Mouse (Mus musculus) thymus, adult 2 months (tissue): ENCODE results near the gene Hus1b. TPM values are rescaled to one million over a fixed set of nuclear protein-coding genes. Genes with fewer than 3 reads are reported as not detected.

Experiments used
- DNase-seq: peaks from one replicate; pipeline ENCODE4 v3.0.0; 2021
- H3K27ac ChIP-seq: fragments of 200-500 bp; 2 replicates; pipeline ENCODE4 v1.5.1; 2012; ENCODE audit warnings: low read length, control low read depth; ENCODE audit not compliant: control insufficient read depth, insufficient read depth
- H3K27me3 ChIP-seq: fragments of 200-500 bp; 2 replicates; pipeline ENCODE4 v1.6.1; 2012; ENCODE audit warnings: mild to moderate bottlenecking, low read length, moderate library complexity, mixed read lengths; ENCODE audit not compliant: control insufficient read depth, insufficient read depth
- H3K36me3 ChIP-seq: fragments of 200-500 bp; 2 replicates; pipeline ENCODE4 v1.6.1; 2012; ENCODE audit warnings: mild to moderate bottlenecking, low read length, moderate library complexity; ENCODE audit not compliant: control insufficient read depth, insufficient read depth
- H3K4me1 ChIP-seq: fragments of 200-500 bp; replicated peaks from 2 replicates; pipeline ENCODE4 v1.6.1; 2012; ENCODE audit warnings: low read length; ENCODE audit not compliant: control insufficient read depth, insufficient read depth
- H3K4me3 ChIP-seq: fragments of 200-500 bp; 2 replicates; pipeline ENCODE4 v1.5.1; 2012; ENCODE audit warnings: mild to moderate bottlenecking, low read length, control low read depth, moderate library complexity; ENCODE audit not compliant: control insufficient read depth, insufficient read depth
- CTCF ChIP-seq: fragments of 200-500 bp; IDR thresholded peaks from 2 replicates; pipeline ENCODE4 v1.5.1; 2012; ENCODE audit warnings: mild to moderate bottlenecking, control low read depth, low read length, moderate library complexity, borderline replicate concordance; ENCODE audit not compliant: control insufficient read depth, poor library complexity, insufficient read depth; ENCODE audit errors: extremely low read depth
- POLR2A ChIP-seq: fragments of 200-500 bp; IDR thresholded peaks from 2 replicates; pipeline ENCODE4 v1.6.1; 2012; ENCODE audit warnings: mild to moderate bottlenecking, low read length, control low read depth, moderate library complexity; ENCODE audit not compliant: control insufficient read depth, poor library complexity, insufficient read depth; ENCODE audit errors: extremely low read depth
- WGBS: fragments of 180-500 bp; shearing (Covaris S2); methylation state at CpG from one replicate; pipeline ENCODE4 v1.1.7; 2018; 5-methylcytosine and 5-hydroxymethylcytosine counted together
- polyA plus RNA-seq: library from polyadenylated mRNA; depleted of rRNA; stranded (reverse); fragments of >200 nt; gene quantifications from 2 replicates; pipeline ENCODE4 v1.2.3, GENCODE M21; 2012

Hus1b gene
- polyA plus RNA-seq, 1 experiment = 1.1 TPM

DNA sequence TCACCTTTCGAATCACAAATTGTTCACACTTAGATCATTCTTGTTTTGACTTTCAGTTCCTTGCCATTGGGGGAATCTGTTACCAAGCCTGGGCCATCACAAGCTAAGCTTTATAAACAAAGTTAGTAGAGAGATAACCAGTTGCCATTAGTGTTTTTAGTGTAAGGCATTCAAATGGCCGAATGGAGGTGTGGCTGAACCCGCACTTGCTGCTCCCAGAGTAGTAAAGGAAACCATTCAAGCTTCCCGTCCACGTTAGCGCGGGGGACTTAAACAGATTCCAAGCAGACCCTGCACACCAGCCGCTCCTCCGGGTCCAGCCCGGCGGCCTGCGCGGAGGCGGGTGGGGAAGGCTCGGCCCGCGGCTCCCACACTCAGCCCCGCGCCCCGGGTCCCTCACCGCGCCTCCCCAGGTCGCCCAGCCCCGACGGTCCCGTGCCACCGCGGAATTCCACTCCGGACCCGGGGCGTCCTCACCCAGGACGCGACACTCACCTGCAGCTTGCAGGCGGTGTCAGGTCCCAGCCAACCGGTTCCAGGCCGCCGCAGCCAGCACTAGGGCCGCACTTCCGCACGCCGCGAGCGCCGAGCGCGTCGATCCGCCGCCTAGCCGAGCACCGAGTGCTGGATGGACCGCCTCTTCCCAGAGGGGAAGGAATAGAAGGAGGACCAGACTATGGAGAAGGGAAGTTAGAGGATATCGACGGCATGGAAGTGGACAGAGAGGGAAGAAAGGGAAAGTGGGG lies 26.1 kb upstream of the Hus1b start, which contains the start of the genes Exoc2 and Gm5447:
Gene Exoc2, minus strand, starts transcription at position 593 of the 746 bp plus-strand sequence.
Gene Gm5447, plus strand, starts transcription at position 704 of the 746 bp plus-strand sequence.
- under 1% methylated on average over 54 of the region's 54 CpGs for WGBS
- H3K4me3 ChIP-seq = peak within 1 kb of the TSS; percentile 61
- H3K36me3 ChIP-seq = no peaks in the 10 kb centered on the region
- peaks cover 16% of the 10 kb centered on the region for H3K4me1 ChIP-seq
- peak within 1 kb of the TSS; percentile 61 for H3K27ac ChIP-seq
- peak; percentile 55; the same call in 1 of the 2 replicates for TF ChIP-seq CTCF
- peak; percentile 89 for TF ChIP-seq POLR2A
- peak; percentile 86 for DNase-seq
- no peaks in the 10 kb centered on the region for H3K27me3 ChIP-seq

DNA sequence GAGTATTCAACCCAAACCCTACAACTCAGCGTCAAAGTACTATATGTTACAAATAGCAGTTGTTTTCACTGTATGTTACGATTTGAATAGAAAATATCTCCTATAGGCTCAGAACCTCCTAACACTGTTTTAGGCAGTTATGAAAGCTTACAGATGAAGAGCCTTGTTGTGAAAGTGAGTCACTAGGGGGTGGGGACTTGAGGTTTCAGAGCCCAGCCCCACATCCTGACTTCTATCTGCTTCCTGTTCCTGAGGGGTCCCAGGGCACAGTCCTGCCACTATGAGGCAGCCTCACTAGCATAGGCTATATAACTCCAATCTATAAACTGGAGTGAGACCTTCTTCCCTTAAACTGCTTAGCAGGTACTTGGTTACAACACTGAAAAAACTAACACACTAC lies 24.5 kb upstream of the Hus1b start:
- Histone ChIP-seq H3K27me3 (no peaks in the 10 kb centered on the region), H3K4me1 (peaks cover 21% of the 10 kb centered on the region), H3K36me3 (no peaks in the 10 kb centered on the region), H3K4me3 (no peak overlapping the region), H3K27ac (no peak overlapping the region; the same call in 1 of the 2 replicates)
- 9% methylated on average over 2 of the region's 2 CpGs for WGBS
- TF ChIP-seq POLR2A (no peak), CTCF (no peak)
- DNase-seq = peak; percentile 74

DNA sequence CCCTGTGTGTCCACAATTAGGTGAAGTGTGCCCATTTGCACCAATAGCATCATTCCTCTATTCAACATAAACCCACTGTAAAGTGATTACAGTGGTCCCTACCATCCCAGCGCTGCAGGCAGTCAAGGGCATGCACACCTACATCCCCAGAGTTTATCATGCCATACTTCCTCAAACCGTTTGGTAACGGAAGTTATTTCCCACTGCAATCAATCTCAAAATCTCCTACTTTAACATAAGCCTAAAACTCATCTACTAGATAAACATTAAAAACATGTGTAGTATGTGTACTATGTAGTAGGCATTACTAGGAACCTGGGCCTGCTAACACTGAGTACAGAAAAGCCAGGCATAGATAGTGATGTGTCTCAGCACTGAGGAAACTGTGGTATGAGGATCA lies 23.5 kb upstream of the Hus1b start:
- H3K4me3 ChIP-seq = no peak overlapping the region
- H3K36me3 ChIP-seq = no peaks in the 10 kb centered on the region
- H3K27ac ChIP-seq = no peak overlapping the region
- WGBS = 39% methylated on average over 3 of the region's 3 CpGs
- TF ChIP-seq POLR2A = no peak
- no peak for TF ChIP-seq CTCF
- H3K4me1 ChIP-seq = peaks cover 20% of the 10 kb centered on the region
- DNase-seq = no peak
- no peaks in the 10 kb centered on the region for H3K27me3 ChIP-seq

DNA sequence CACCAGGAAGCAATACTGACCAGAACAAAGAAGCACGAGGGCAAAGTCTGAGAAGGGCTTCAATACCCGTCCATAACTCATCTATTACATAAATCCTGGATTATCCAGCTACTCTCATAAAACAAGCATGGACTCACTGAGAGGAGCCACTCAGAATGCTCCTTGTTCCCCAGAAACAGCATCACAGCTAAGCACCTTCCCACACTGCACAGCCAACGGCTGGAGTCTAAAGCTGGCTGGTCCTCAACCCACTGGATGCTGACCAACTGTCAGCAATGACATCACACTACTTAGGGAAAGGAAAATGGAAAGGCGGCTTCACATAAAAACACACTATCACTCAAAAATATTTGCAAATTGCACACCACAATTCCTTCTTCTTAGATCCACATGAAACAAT lies 20.8 kb upstream of the Hus1b start:
- no peak for DNase-seq
- Histone ChIP-seq H3K27me3 (no peaks in the 10 kb centered on the region), H3K4me3 (no peak overlapping the region), H3K27ac (no peak overlapping the region), H3K4me1 (peaks cover 14% of the 10 kb centered on the region), H3K36me3 (no peaks in the 10 kb centered on the region)
- TF ChIP-seq CTCF (no peak), POLR2A (no peak)
- WGBS = 89% methylated on average over 4 of the region's 4 CpGs

DNA sequence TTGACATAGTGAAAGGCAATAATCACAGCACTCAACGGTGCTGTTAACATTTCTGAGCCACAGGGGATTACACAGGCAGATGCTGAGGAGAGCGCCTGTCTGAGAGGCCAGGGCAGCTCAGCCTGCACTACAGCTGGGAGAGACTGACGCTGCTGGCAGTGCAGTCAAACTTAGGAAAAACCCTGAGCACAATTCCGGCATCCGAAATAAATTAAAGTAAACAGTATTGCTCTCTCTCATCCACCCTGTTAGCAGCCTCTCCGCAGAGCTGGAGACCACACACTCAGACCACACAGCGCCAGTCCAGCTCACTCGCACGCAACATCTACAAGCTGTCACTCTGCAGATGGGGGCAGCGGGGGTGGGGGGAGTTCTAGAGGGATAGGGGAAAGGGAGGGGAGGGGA lies 18.9 kb upstream of the Hus1b start:
- Histone ChIP-seq H3K4me3 (no peak overlapping the region), H3K27ac (no peak overlapping the region), H3K4me1 (peaks cover 14% of the 10 kb centered on the region), H3K36me3 (0 out of 2 replicates have a peak, but pooled peaks cover 4% of the 10 kb centered on the region), H3K27me3 (no peaks in the 10 kb centered on the region)
- no peak for DNase-seq
- TF ChIP-seq POLR2A (no peak), CTCF (no peak)
- WGBS = 92% methylated on average over 10 of the region's 10 CpGs

DNA sequence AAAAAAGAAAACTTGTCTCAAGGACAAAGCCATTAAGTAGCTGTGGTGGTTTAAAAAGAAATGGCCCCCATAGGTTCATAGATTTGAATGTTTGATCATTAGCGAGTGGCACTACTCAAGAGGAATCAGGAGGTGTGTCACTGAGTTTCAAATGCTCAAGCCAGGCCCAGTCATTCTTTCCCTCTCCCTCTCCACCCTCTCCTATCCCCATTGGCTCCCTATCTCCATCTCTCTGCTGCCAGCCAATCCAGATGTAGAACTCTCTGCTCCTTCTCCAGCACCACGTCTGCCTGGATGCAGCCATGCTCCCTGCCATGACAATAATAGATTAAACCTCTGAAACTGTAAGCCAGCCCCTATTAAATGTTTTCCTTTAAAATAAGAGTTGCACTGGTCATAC lies 14.4 kb upstream of the Hus1b start:
- H3K36me3 ChIP-seq = peaks cover 10% of the 10 kb centered on the region
- DNase-seq = no peak
- WGBS = 95% methylated on average over 2 of the region's 2 CpGs
- no peak for TF ChIP-seq POLR2A
- no peak for TF ChIP-seq CTCF
- no peak overlapping the region for H3K4me3 ChIP-seq
- no peak overlapping the region for H3K27ac ChIP-seq
- no peaks in the 10 kb centered on the region for H3K4me1 ChIP-seq
- H3K27me3 ChIP-seq = no peaks in the 10 kb centered on the region
